Mouse (Mus musculus): ENCODE data around the gene Ezr.

DNA sequence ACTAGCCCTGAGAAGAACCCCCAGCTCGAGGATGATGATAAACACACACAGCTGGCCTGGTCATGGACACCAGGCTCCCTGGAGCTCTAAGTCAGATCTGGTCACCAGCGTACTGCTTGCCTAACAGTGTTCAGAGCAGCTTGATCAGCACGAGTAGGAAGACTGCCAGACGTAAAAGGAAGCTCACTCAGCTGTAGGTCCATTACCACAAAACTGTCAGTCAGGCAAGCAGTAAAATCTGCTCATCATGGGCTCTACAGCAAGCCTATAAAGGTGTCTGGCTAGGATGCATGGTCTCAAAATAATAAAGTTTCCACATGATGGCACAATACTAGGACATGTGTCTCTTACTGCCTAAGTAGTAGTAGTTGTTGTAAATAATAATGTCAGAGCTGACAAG, 13.0 kb downstream of the Ezr start:
- no peak for TF ChIP-seq CTCF (IDR thresholded peaks at IDR 0.05; ENCODE audit: extremely low read depth, insufficient read length, insufficient replicate concordance, low read depth, low read length)
- TF ChIP-seq POLR2A (IDR thresholded peaks at IDR 0.05; ENCODE audit: low read depth, low read length): no peak
